Mouse (Mus musculus): ENCODE results near the gene Mcmbp. TPM values are rescaled to one million over a fixed set of nuclear protein-coding genes. Genes with fewer than 3 reads are reported as not detected.

The Mcmbp gene
- total and polyA plus RNA-seq, 2 experiments, result 11.4 to 12.8 TPM

DNA sequence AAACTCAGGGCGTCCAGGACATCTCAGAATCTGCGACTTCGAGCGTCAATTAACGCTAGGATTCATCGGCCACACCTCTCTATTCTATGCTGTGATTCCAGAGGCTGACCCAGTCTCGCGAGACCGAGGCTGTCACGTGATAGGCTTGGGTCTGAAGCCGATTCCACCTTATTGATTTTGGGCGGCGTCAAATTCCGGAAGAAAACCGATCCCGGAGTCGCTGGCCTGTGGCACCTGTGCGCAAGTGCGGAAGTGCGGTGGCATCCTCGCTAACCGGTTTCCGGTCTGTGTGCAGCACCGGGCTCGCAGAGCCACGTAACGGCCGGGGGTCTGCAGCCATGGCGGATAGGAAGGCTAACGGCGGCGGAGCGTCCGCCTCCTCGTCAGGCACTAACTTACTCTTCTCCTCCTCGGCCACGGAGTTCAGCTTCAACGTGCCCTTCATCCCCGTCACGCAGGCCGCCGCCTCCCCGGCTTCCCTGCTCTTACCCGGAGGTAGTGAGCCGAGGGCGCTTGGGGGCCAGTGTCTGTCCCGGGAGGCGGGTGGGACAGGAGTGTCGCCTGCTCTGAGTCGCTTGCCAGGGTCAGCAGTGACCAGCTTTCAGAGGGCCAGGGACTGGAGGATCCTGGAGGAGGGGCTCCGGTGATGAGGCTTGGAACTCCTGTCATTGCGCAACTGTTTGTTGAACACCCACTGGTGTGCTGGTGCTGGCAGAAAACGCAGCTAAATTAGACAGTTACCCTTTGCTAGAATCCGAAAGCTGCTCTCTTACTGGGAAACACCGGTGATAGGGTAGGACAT, 4.6 kb upstream of the Mcmbp start, which contains the start of gene Sec23ip:
TSS of gene Sec23ip (plus strand) at position 260 of the 802 bp plus-strand sequence.
- Histone ChIP-seq H3K27me3 (ENCODE audit: control insufficient read depth, insufficient read depth, low read length) (no peaks in the 10 kb centered on the region), H3K79me2 (ENCODE audit: control insufficient read depth, insufficient read depth, low read length) (peaks cover 29% of the 10 kb centered on the region), H3K9ac (ENCODE audit: low read depth, low read length) (peak within 1 kb of the TSS; percentile 86), H3K4me3 (ENCODE audit: insufficient read depth, low read depth, low read length) (peak within 1 kb of the TSS; percentile 86), H3K36me3 (ENCODE audit: control insufficient read depth, insufficient read depth, low read length) (peaks cover under 1% of the 10 kb centered on the region; the same call in 1 of the 2 replicates), H3K4me1 (ENCODE audit: control insufficient read depth, insufficient read depth, low read length) (peaks cover 20% of the 10 kb centered on the region), H3K27ac (replicated peaks; ENCODE audit: insufficient read depth, low read depth, low read length) (peak within 1 kb of the TSS; percentile 75)
- TF ChIP-seq CTCF (IDR thresholded peaks at IDR 0.05; ENCODE audit: low read depth, low read length), result no peak
- TF ChIP-seq POLR2A (IDR thresholded peaks at IDR 0.05; ENCODE audit: extremely low read depth, insufficient read depth, low read length), result peak; percentile 81
- under 1% methylated on average over 55 of the region's 55 CpGs for WGBS
- peak; percentile 95 for DNase-seq (ENCODE audit: extremely low read depth, low read depth, low spot score)

DNA sequence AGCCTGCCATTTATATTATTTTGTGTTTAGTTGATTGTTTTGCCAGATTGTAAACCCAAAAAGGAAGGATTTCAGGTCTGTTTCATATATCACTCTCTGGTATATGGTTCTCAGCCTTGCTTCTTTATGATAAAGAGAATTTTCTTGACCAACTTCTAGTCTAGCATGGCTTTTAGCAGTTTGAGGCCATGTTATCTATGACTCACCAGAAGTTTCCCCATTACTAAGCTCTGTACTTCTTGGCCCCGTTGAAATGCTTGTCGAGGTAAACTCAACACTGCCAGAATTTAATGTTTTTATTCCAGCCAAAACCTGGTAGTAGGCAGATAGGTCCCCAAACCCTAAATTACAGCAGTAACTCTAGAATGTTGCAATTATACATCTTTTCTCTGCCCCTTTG, 3.6 kb upstream of the Mcmbp start:
- no peak overlapping the region for H3K27ac ChIP-seq (replicated peaks; ENCODE audit: insufficient read depth, low read depth, low read length)
- no peaks in the 10 kb centered on the region for H3K27me3 ChIP-seq (ENCODE audit: control insufficient read depth, insufficient read depth, low read length)
- DNase-seq (ENCODE audit: extremely low read depth, low read depth, low spot score), result no peak
- H3K9ac ChIP-seq (ENCODE audit: low read depth, low read length), result no peak overlapping the region
- H3K4me1 ChIP-seq (ENCODE audit: control insufficient read depth, insufficient read depth, low read length), result peaks cover 23% of the 10 kb centered on the region
- H3K4me3 ChIP-seq (ENCODE audit: insufficient read depth, low read depth, low read length), result no peak overlapping the region
- H3K36me3 ChIP-seq (ENCODE audit: control insufficient read depth, insufficient read depth, low read length), result no peaks in the 10 kb centered on the region
- H3K79me2 ChIP-seq (ENCODE audit: control insufficient read depth, insufficient read depth, low read length), result peaks cover 34% of the 10 kb centered on the region
- TF ChIP-seq POLR2A (IDR thresholded peaks at IDR 0.05; ENCODE audit: extremely low read depth, insufficient read depth, low read length) (no peak), CTCF (IDR thresholded peaks at IDR 0.05; ENCODE audit: low read depth, low read length) (no peak)
- 58% methylated on average over 2 of the region's 2 CpGs for WGBS

DNA sequence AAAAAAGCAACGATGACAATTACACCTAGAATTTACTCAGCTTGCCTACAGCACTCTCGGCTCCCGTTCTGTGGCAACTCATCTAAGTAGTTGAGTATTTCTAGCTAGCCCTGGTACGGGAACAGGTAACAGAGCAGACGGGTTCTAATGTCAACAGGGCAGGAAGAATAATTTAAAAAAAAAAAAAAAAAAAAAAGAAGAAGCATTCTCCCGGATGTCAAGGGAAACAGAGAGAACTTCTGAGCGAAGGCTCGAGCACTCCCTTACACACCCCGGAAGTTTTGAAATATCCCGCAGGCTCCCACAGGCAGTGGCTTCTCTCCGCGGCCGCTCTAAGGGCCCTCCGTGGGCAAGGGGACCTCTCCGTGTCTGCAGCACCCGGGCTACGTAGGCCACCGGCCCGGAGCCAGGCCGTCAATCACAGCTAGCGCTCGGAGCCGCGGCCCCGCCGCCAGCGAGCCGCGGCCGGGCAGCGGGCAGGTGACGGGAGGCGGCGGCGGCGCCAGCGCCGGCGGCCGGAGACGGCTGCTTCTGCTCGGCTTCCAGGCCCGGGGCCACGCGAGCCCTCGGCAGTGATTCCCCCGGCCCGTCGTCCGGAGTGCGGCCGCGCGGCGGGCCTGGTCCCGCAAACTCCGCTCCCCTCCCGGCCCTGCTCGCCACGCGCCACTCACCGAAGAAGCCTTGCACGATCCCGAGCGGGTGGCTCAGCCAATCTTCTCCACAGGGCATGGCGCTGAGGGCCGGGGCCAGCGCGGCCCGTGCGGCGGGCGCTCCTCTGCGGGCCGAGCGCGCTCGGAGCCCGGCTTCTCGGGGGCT, 625 bp downstream of the Mcmbp start:
- H3K27ac ChIP-seq (replicated peaks; ENCODE audit: insufficient read depth, low read depth, low read length), result peak overlapping the region; percentile 60
- peak; percentile 63 for DNase-seq (ENCODE audit: extremely low read depth, low read depth, low spot score)
- H3K4me3 ChIP-seq (ENCODE audit: insufficient read depth, low read depth, low read length), result peak overlapping the region; percentile 98
- no peaks in the 10 kb centered on the region for H3K27me3 ChIP-seq (ENCODE audit: control insufficient read depth, insufficient read depth, low read length)
- H3K79me2 ChIP-seq (ENCODE audit: control insufficient read depth, insufficient read depth, low read length), result peaks cover 33% of the 10 kb centered on the region; the same call in 1 of the 2 replicates
- H3K9ac ChIP-seq (ENCODE audit: low read depth, low read length), result peak overlapping the region; percentile 92
- WGBS, result 1% methylated on average over 79 of the region's 80 CpGs
- H3K36me3 ChIP-seq (ENCODE audit: control insufficient read depth, insufficient read depth, low read length), result no peaks in the 10 kb centered on the region
- H3K4me1 ChIP-seq (ENCODE audit: control insufficient read depth, insufficient read depth, low read length), result peaks cover 22% of the 10 kb centered on the region
- TF ChIP-seq CTCF (IDR thresholded peaks at IDR 0.05; ENCODE audit: low read depth, low read length) (no peak), POLR2A (IDR thresholded peaks at IDR 0.05; ENCODE audit: extremely low read depth, insufficient read depth, low read length) (0 out of 2 replicates have a peak, but pooled peaks have one; percentile 11)

DNA sequence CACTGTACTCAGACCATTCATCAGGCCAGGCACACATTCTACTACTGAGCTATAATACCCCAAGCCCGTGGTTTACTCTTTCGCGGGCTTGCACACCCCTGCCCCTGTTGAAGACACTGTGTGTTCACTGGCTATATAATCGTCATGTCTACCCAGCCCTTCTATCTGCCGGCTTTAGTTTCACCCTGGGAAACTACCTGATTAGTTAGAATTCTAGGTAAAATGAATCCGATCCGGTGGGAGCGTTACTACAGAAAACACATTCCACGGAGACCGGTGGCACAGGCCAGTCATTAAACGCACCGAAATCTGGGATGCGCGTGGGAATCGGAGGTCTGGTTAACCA, 1.2 kb downstream of the Mcmbp start:
- 2% methylated on average over 15 of the region's 15 CpGs for WGBS
- H3K4me3 ChIP-seq (ENCODE audit: insufficient read depth, low read depth, low read length), result peak overlapping the region; percentile 98
- no peaks in the 10 kb centered on the region for H3K27me3 ChIP-seq (ENCODE audit: control insufficient read depth, insufficient read depth, low read length)
- DNase-seq (ENCODE audit: extremely low read depth, low read depth, low spot score), result no peak
- H3K27ac ChIP-seq (replicated peaks; ENCODE audit: insufficient read depth, low read depth, low read length), result no peak overlapping the region; the same call in 1 of the 2 replicates
- H3K4me1 ChIP-seq (ENCODE audit: control insufficient read depth, insufficient read depth, low read length), result peaks cover 22% of the 10 kb centered on the region
- H3K79me2 ChIP-seq (ENCODE audit: control insufficient read depth, insufficient read depth, low read length), result peaks cover 37% of the 10 kb centered on the region; the same call in 1 of the 2 replicates
- no peaks in the 10 kb centered on the region for H3K36me3 ChIP-seq (ENCODE audit: control insufficient read depth, insufficient read depth, low read length)
- no peak for TF ChIP-seq CTCF (IDR thresholded peaks at IDR 0.05; ENCODE audit: low read depth, low read length)
- peak overlapping the region; percentile 92 for H3K9ac ChIP-seq (ENCODE audit: low read depth, low read length)

DNA sequence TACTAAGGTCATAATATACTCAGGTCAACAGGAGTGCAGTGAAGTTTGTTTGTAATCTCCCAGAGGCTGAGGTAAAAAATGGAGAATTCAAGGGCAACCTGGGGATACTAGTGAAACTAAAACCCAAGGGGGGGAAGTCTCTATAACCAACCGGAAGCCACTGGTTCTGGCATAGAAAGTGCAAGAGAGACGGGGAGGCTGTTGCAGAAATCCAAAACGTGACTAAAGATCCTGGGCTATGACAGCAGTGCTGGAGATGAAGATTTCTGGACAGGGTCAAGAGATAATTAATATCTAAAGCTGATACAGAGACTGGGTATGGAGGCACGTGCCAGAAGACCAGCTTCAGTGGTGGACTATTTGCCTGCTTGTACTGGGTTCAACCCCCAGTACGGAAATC, 2.3 kb downstream of the Mcmbp start:
- H3K9ac ChIP-seq (ENCODE audit: low read depth, low read length), result no peak overlapping the region
- WGBS, result 10% methylated on average over 5 of the region's 5 CpGs

More for the DNA sequence above, 2.3 kb downstream of the Mcmbp start:
- H3K27me3 ChIP-seq (ENCODE audit: control insufficient read depth, insufficient read depth, low read length), result no peaks in the 10 kb centered on the region
- H3K36me3 ChIP-seq (ENCODE audit: control insufficient read depth, insufficient read depth, low read length), result no peaks in the 10 kb centered on the region
- peaks cover 44% of the 10 kb centered on the region; the same call in 1 of the 2 replicates for H3K79me2 ChIP-seq (ENCODE audit: control insufficient read depth, insufficient read depth, low read length)
- no peak overlapping the region for H3K4me3 ChIP-seq (ENCODE audit: insufficient read depth, low read depth, low read length)
- H3K4me1 ChIP-seq (ENCODE audit: control insufficient read depth, insufficient read depth, low read length), result peaks cover 22% of the 10 kb centered on the region
- DNase-seq (ENCODE audit: extremely low read depth, low read depth, low spot score), result no peak
- TF ChIP-seq POLR2A (IDR thresholded peaks at IDR 0.05; ENCODE audit: extremely low read depth, insufficient read depth, low read length) (no peak), CTCF (IDR thresholded peaks at IDR 0.05; ENCODE audit: low read depth, low read length) (no peak)
- no peak overlapping the region for H3K27ac ChIP-seq (replicated peaks; ENCODE audit: insufficient read depth, low read depth, low read length)
